Mouse (Mus musculus): ENCODE measurements around the gene Cdc42ep4. TPM values are rescaled to one million over a fixed set of nuclear protein-coding genes. Genes with fewer than 3 reads are reported as not detected.

The Cdc42ep4 gene
- polyA plus RNA-seq, 1 experiment from 2014 or later, result 48.5 TPM

- Histone ChIP-seq H3K27me3 (ENCODE audit: insufficient read depth, low read length) (no peaks in the 10 kb centered on the region), H3K4me3 (replicated peaks; ENCODE audit: low read depth, low read length) (no peak overlapping the region), H3K27ac (peak overlapping the region; percentile 63), H3K4me1 (replicated peaks; ENCODE audit: insufficient read depth, low read length) (peaks cover 21% of the 10 kb centered on the region), H3K36me3 (ENCODE audit: insufficient read depth, low read length) (peaks cover 10% of the 10 kb centered on the region; the same call in 1 of the 2 replicates), H3K4me2 (ENCODE audit: low read length) (peak overlapping the region; percentile 8; the same call in 1 of the 2 replicates), H3K9me3 (replicated peaks; ENCODE audit: low read length) (no peaks in the 10 kb centered on the region), H3K9ac (ENCODE audit: low read depth, low read length) (no peak overlapping the region)
- no peak for DNase-seq (ENCODE audit: low spot score)
- TF ChIP-seq CTCF (IDR thresholded peaks at IDR 0.05; ENCODE audit: low read depth), result no peak
- no peak for ATAC-seq (replicated peaks; ENCODE audit: low FRiP score, low read depth)
- 55% methylated on average over 14 of the region's 14 CpGs for WGBS
These were observed 29.1 kb downstream of the Cdc42ep4 start for GRCm38 (mm10) chr11:113722405-113723090.

- H3K4me1 ChIP-seq (replicated peaks; ENCODE audit: insufficient read depth, low read length), result peaks cover 13% of the 10 kb centered on the region; the same call in 1 of the 2 replicates
- no peaks in the 10 kb centered on the region for H3K27me3 ChIP-seq (ENCODE audit: insufficient read depth, low read length)
- H3K9me3 ChIP-seq (replicated peaks; ENCODE audit: low read length), result no peaks in the 10 kb centered on the region
- WGBS, result 38% methylated on average over 16 of the region's 16 CpGs
- no peak for ATAC-seq (replicated peaks; ENCODE audit: low FRiP score, low read depth)
- H3K9ac ChIP-seq (ENCODE audit: low read depth, low read length), result no peak overlapping the region
- H3K4me3 ChIP-seq (replicated peaks; ENCODE audit: low read depth, low read length), result no peak overlapping the region
- no peak for DNase-seq (ENCODE audit: low spot score)
- TF ChIP-seq CTCF (IDR thresholded peaks at IDR 0.05; ENCODE audit: low read depth), result no peak
- H3K27ac ChIP-seq, result no peak overlapping the region
- H3K36me3 ChIP-seq (ENCODE audit: insufficient read depth, low read length), result no peaks in the 10 kb centered on the region
- no peak overlapping the region for H3K4me2 ChIP-seq (ENCODE audit: low read length)
These were observed 33.8 kb downstream of the Cdc42ep4 start for GRCm38 (mm10) chr11:113717767-113718424.

GRCm38 (mm10) chr11:113716132-113716531 is 35.5 kb downstream of the Cdc42ep4 start:
- no peak for TF ChIP-seq CTCF (IDR thresholded peaks at IDR 0.05; ENCODE audit: low read depth)
- Histone ChIP-seq H3K27me3 (ENCODE audit: insufficient read depth, low read length) (no peaks in the 10 kb centered on the region), H3K36me3 (ENCODE audit: insufficient read depth, low read length) (no peaks in the 10 kb centered on the region), H3K9ac (ENCODE audit: low read depth, low read length) (no peak overlapping the region), H3K4me3 (replicated peaks; ENCODE audit: low read depth, low read length) (no peak overlapping the region), H3K4me2 (ENCODE audit: low read length) (no peak overlapping the region), H3K9me3 (replicated peaks; ENCODE audit: low read length) (no peaks in the 10 kb centered on the region), H3K4me1 (replicated peaks; ENCODE audit: insufficient read depth, low read length) (peaks cover 7% of the 10 kb centered on the region; the same call in 1 of the 2 replicates), H3K27ac (no peak overlapping the region)
- DNase-seq (ENCODE audit: low spot score) (no peak), ATAC-seq (replicated peaks; ENCODE audit: low FRiP score, low read depth) (no peak)
- 93% methylated on average over 2 of the region's 2 CpGs for whole genome bisulfite sequencing

- H3K9me3 ChIP-seq (replicated peaks; ENCODE audit: low read length), result no peaks in the 10 kb centered on the region
- peaks cover 10% of the 10 kb centered on the region; the same call in 1 of the 2 replicates for H3K4me1 ChIP-seq (replicated peaks; ENCODE audit: insufficient read depth, low read length)
- no peak overlapping the region for H3K4me3 ChIP-seq (replicated peaks; ENCODE audit: low read depth, low read length)
- no peak overlapping the region for H3K9ac ChIP-seq (ENCODE audit: low read depth, low read length)
- DNase-seq (ENCODE audit: low spot score), result no peak
- 68% methylated on average over 7 of the region's 7 CpGs for WGBS
- ATAC-seq (replicated peaks; ENCODE audit: low FRiP score, low read depth), result no peak
- peak; percentile 44 for TF ChIP-seq CTCF (IDR thresholded peaks at IDR 0.05; ENCODE audit: low read depth)
- H3K36me3 ChIP-seq (ENCODE audit: insufficient read depth, low read length), result no peaks in the 10 kb centered on the region
- H3K27me3 ChIP-seq (ENCODE audit: insufficient read depth, low read length), result no peaks in the 10 kb centered on the region
- no peak overlapping the region for H3K27ac ChIP-seq
- H3K4me2 ChIP-seq (ENCODE audit: low read length), result no peak overlapping the region
These were observed 36.5 kb downstream of the Cdc42ep4 start for GRCm38 (mm10) chr11:113715078-113715674.

GRCm38 (mm10) chr11:113711061-113711460 is 40.6 kb downstream of the Cdc42ep4 start:
- 80% methylated on average over 1 of the region's 1 CpGs for WGBS
- Histone ChIP-seq H3K4me3 (replicated peaks; ENCODE audit: low read depth, low read length) (no peak overlapping the region), H3K9ac (ENCODE audit: low read depth, low read length) (no peak overlapping the region), H3K4me2 (ENCODE audit: low read length) (no peak overlapping the region), H3K36me3 (ENCODE audit: insufficient read depth, low read length) (no peaks in the 10 kb centered on the region), H3K27ac (no peak overlapping the region), H3K27me3 (ENCODE audit: insufficient read depth, low read length) (no peaks in the 10 kb centered on the region), H3K9me3 (replicated peaks; ENCODE audit: low read length) (no peaks in the 10 kb centered on the region), H3K4me1 (replicated peaks; ENCODE audit: insufficient read depth, low read length) (peaks cover 13% of the 10 kb centered on the region; the same call in 1 of the 2 replicates)
- ATAC-seq (replicated peaks; ENCODE audit: low FRiP score, low read depth) (no peak), DNase-seq (ENCODE audit: low spot score) (no peak)
- TF ChIP-seq CTCF (IDR thresholded peaks at IDR 0.05; ENCODE audit: low read depth), result no peak

- Histone ChIP-seq H3K9me3 (replicated peaks; ENCODE audit: low read length) (no peaks in the 10 kb centered on the region), H3K27me3 (ENCODE audit: insufficient read depth, low read length) (no peaks in the 10 kb centered on the region), H3K4me1 (replicated peaks; ENCODE audit: insufficient read depth, low read length) (peaks cover 13% of the 10 kb centered on the region; the same call in 1 of the 2 replicates), H3K36me3 (ENCODE audit: insufficient read depth, low read length) (no peaks in the 10 kb centered on the region), H3K4me3 (replicated peaks; ENCODE audit: low read depth, low read length) (no peak overlapping the region), H3K4me2 (ENCODE audit: low read length) (peak overlapping the region; percentile 23; the same call in 1 of the 2 replicates), H3K9ac (ENCODE audit: low read depth, low read length) (peak overlapping the region; percentile 46; the same call in 1 of the 2 replicates), H3K27ac (peak overlapping the region; percentile 85)
- WGBS, result 11% methylated on average over 10 of the region's 10 CpGs
- TF ChIP-seq CTCF (IDR thresholded peaks at IDR 0.05; ENCODE audit: low read depth), result no peak
- peak; percentile 65 for DNase-seq (ENCODE audit: low spot score)
- no peak; the same call in 1 of the 2 replicates for ATAC-seq (replicated peaks; ENCODE audit: low FRiP score, low read depth)
These were observed 41.4 kb downstream of the Cdc42ep4 start for GRCm38 (mm10) chr11:113710257-113710777.

All from kidney, postnatal 0 days (tissue).